Mouse (Mus musculus): ENCODE data around the gene Gfral.

DNA sequence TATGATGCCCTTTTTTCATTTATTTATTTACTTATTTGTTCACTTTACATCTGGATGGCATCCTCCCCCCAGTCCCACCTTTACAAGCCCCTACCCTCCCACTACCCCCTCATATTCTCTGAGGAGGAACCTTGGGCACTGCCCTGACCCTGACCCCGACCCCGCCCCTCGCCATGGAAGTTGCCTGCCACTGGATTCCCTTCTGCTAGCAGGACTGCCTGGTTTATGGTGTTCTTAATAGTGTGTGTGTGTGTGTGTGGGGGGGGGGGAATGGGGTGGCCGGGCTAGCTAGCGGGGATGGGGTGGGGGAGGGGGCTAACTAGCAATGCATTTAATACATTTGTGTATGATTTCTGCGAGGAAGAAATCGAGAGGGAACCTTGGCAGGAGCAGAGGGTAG lies 21.4 kb upstream of the Gfral start:
- TF ChIP-seq GATA1 (IDR thresholded peaks at IDR 0.05; ENCODE audit: low read length), result no peak
- no peak for TF ChIP-seq TAL1 (IDR thresholded peaks at IDR 0.05; ENCODE audit: low read length)
